Mouse (Mus musculus) midbrain, embryonic 14.5 days (tissue): Measurements from ENCODE around the gene Nipal4. TPM values are rescaled to one million over a fixed set of nuclear protein-coding genes. Genes with fewer than 3 reads are reported as not detected.

ENCODE experiments used
- ATAC-seq: fragments of 200-750 bp; cut with Nextera tagmentation; 2 replicates; pipeline ENCODE4 v1.8.0; 2017; ENCODE audit warnings: moderate number of reproducible peaks, moderate library complexity; ENCODE audit not compliant: low FRiP score, low TSS enrichment
- DNase-seq: peaks from one replicate; pipeline ENCODE4 v3.0.0-alpha.2; 2015
- H3K27ac ChIP-seq: fragments of 300-500 bp; sonication (generic); replicated peaks from 2 replicates; pipeline ENCODE4 v1.5.1; 2014; ENCODE audit warnings: mild to moderate bottlenecking, low read depth, low read length, moderate library complexity
- H3K27me3 ChIP-seq: fragments of 300-500 bp; sonication (generic); 2 replicates; pipeline ENCODE4 v1.6.1; 2014; ENCODE audit warnings: low read length, control low read depth, mixed read lengths; ENCODE audit not compliant: control insufficient read depth, insufficient read depth
- H3K36me3 ChIP-seq: fragments of 300-500 bp; sonication (generic); 2 replicates; pipeline ENCODE4 v1.6.1; 2014; ENCODE audit warnings: low read length, control low read depth; ENCODE audit not compliant: control insufficient read depth, insufficient read depth
- H3K4me1 ChIP-seq: fragments of 300-500 bp; sonication (generic); 2 replicates; pipeline ENCODE4 v1.6.1; 2014; ENCODE audit warnings: mild to moderate bottlenecking, antibody characterized with exemption, low read length, control low read depth; ENCODE audit not compliant: control insufficient read depth, insufficient read depth
- H3K4me2 ChIP-seq: fragments of 300-500 bp; sonication (generic); 2 replicates; pipeline ENCODE4 v1.6.1; 2014; ENCODE audit warnings: mild to moderate bottlenecking, low read length, moderate library complexity
- H3K4me3 ChIP-seq: fragments of 300-500 bp; sonication (generic); replicated peaks from 2 replicates; pipeline ENCODE4 v1.5.1; 2014; ENCODE audit warnings: low read depth, low read length
- H3K9ac ChIP-seq: fragments of 300-500 bp; sonication (generic); replicated peaks from 2 replicates; pipeline ENCODE4 v1.6.1; 2014; ENCODE audit warnings: mild to moderate bottlenecking, low read length, moderate library complexity
- H3K9me3 ChIP-seq: fragments of 300-500 bp; sonication (generic); 2 replicates; pipeline ENCODE4 v1.6.1; 2016; ENCODE audit warnings: low read length, control low read depth, mixed read lengths; ENCODE audit not compliant: control insufficient read depth
- WGBS: fragments of 180-500 bp; shearing (Covaris S2); extraction: QIAGEN DNeasy Blood & Tissue Kit; methylation state at CpG from one replicate; pipeline ENCODE4 v1.1.7; 2014; 5-methylcytosine and 5-hydroxymethylcytosine counted together
- polyA plus RNA-seq: library from polyadenylated mRNA; unstranded; fragments of >200 nt; fragmentation: Nextera tagmentation; extraction: Ambion mirVana; gene quantifications from 2 replicates; pipeline ENCODE4 v1.2.1, GENCODE M21; 2014

The Nipal4 gene
- polyA plus RNA-seq, 1 experiment from 2014 or later: 0.72 TPM

GRCm38 (mm10) chr11:46177246-46178043 is 11.1 kb upstream of the Nipal4 start:
- H3K9me3 ChIP-seq: no peaks in the 10 kb centered on the region
- H3K27me3 ChIP-seq: no peaks in the 10 kb centered on the region
- no peaks in the 10 kb centered on the region for H3K36me3 ChIP-seq
- WGBS: 81% methylated on average over 10 of the region's 10 CpGs
- no peak overlapping the region for H3K4me3 ChIP-seq
- ATAC-seq: no peak
- no peaks in the 10 kb centered on the region for H3K4me1 ChIP-seq
- DNase-seq: no peak
- H3K9ac ChIP-seq: no peak overlapping the region
- H3K27ac ChIP-seq: no peak overlapping the region
- H3K4me2 ChIP-seq: no peak overlapping the region

GRCm38 (mm10) chr11:46176155-46176554 is 9.8 kb upstream of the Nipal4 start:
- no peak overlapping the region for H3K4me2 ChIP-seq
- H3K27me3 ChIP-seq: no peaks in the 10 kb centered on the region
- H3K36me3 ChIP-seq: no peaks in the 10 kb centered on the region
- H3K9me3 ChIP-seq: no peaks in the 10 kb centered on the region
- H3K4me1 ChIP-seq: no peaks in the 10 kb centered on the region
- H3K4me3 ChIP-seq: no peak overlapping the region
- WGBS: 93% methylated on average over 6 of the region's 6 CpGs
- DNase-seq: no peak
- H3K9ac ChIP-seq: no peak overlapping the region
- no peak overlapping the region for H3K27ac ChIP-seq
- ATAC-seq: no peak

GRCm38 (mm10) chr11:46172128-46172527 is 5.8 kb upstream of the Nipal4 start:
- Histone ChIP-seq H3K4me1 (no peaks in the 10 kb centered on the region), H3K27ac (no peak overlapping the region), H3K4me3 (no peak overlapping the region), H3K36me3 (no peaks in the 10 kb centered on the region), H3K27me3 (no peaks in the 10 kb centered on the region), H3K9ac (no peak overlapping the region), H3K9me3 (no peaks in the 10 kb centered on the region), H3K4me2 (no peak overlapping the region)
- 92% methylated on average over 9 of the region's 9 CpGs for WGBS
- ATAC-seq (no peak), DNase-seq (no peak)

GRCm38 (mm10) chr11:46169908-46170307 is 3.6 kb upstream of the Nipal4 start:
- no peak overlapping the region for H3K4me2 ChIP-seq
- no peaks in the 10 kb centered on the region for H3K36me3 ChIP-seq
- H3K4me1 ChIP-seq: peaks cover 8% of the 10 kb centered on the region; the same call in 1 of the 2 replicates
- H3K27ac ChIP-seq: no peak overlapping the region
- no peaks in the 10 kb centered on the region; the same call in 1 of the 2 replicates for H3K27me3 ChIP-seq
- H3K4me3 ChIP-seq: no peak overlapping the region
- ATAC-seq (no peak), DNase-seq (no peak)
- 32% methylated on average over 3 of the region's 3 CpGs for WGBS
- H3K9ac ChIP-seq: no peak overlapping the region
- H3K9me3 ChIP-seq: no peaks in the 10 kb centered on the region

- no peak overlapping the region for H3K4me2 ChIP-seq
- no peak overlapping the region for H3K9ac ChIP-seq
- ATAC-seq (no peak), DNase-seq (no peak)
- H3K9me3 ChIP-seq: no peaks in the 10 kb centered on the region
- H3K27me3 ChIP-seq: no peaks in the 10 kb centered on the region; the same call in 1 of the 2 replicates
- no peak overlapping the region for H3K27ac ChIP-seq
- WGBS: 94% methylated on average over 7 of the region's 7 CpGs
- H3K36me3 ChIP-seq: no peaks in the 10 kb centered on the region
- H3K4me3 ChIP-seq: no peak overlapping the region
- peaks cover 8% of the 10 kb centered on the region; the same call in 1 of the 2 replicates for H3K4me1 ChIP-seq
Measured at GRCm38 (mm10) chr11:46168506-46168905, 2.2 kb upstream of the Nipal4 start.

- Histone ChIP-seq H3K27ac (no peak overlapping the region), H3K4me2 (no peak overlapping the region), H3K36me3 (no peaks in the 10 kb centered on the region), H3K4me1 (no peaks in the 10 kb centered on the region), H3K27me3 (no peaks in the 10 kb centered on the region), H3K4me3 (no peak overlapping the region), H3K9me3 (no peaks in the 10 kb centered on the region), H3K9ac (no peak overlapping the region)
- DNase-seq (no peak), ATAC-seq (no peak)
Measured at GRCm38 (mm10) chr11:46157462-46157861, 8.8 kb downstream of the Nipal4 start.

GRCm38 (mm10) chr11:46156945-46157344 is 9.4 kb downstream of the Nipal4 start:
- no peak overlapping the region for H3K4me2 ChIP-seq
- no peak for ATAC-seq
- no peak overlapping the region for H3K4me3 ChIP-seq
- H3K9me3 ChIP-seq: no peaks in the 10 kb centered on the region
- no peaks in the 10 kb centered on the region for H3K27me3 ChIP-seq
- no peak for DNase-seq
- H3K27ac ChIP-seq: no peak overlapping the region
- no peak overlapping the region for H3K9ac ChIP-seq
- no peaks in the 10 kb centered on the region for H3K36me3 ChIP-seq
- WGBS: 88% methylated on average over 8 of the region's 8 CpGs
- H3K4me1 ChIP-seq: no peaks in the 10 kb centered on the region

GRCm38 (mm10) chr11:46146619-46147018 is 19.7 kb downstream of the Nipal4 start:
- Histone ChIP-seq H3K9me3 (no peaks in the 10 kb centered on the region), H3K36me3 (peaks cover 24% of the 10 kb centered on the region), H3K4me1 (no peaks in the 10 kb centered on the region), H3K4me2 (no peak overlapping the region), H3K4me3 (no peak overlapping the region), H3K27me3 (no peaks in the 10 kb centered on the region), H3K9ac (no peak overlapping the region), H3K27ac (no peak overlapping the region)
- 96% methylated on average over 5 of the region's 5 CpGs for WGBS
- no peak for ATAC-seq
- DNase-seq: no peak

GRCm38 (mm10) chr11:46145163-46145875 is 21.0 kb downstream of the Nipal4 start:
- DNase-seq (no peak), ATAC-seq (no peak)
- Histone ChIP-seq H3K27ac (no peak overlapping the region), H3K4me1 (no peaks in the 10 kb centered on the region), H3K4me2 (no peak overlapping the region), H3K4me3 (no peak overlapping the region), H3K36me3 (peaks cover 37% of the 10 kb centered on the region), H3K9ac (no peak overlapping the region), H3K27me3 (no peaks in the 10 kb centered on the region), H3K9me3 (no peaks in the 10 kb centered on the region)
- WGBS: 89% methylated on average over 11 of the region's 11 CpGs
